Mouse (Mus musculus) CD4-positive, CD25-positive, alpha-beta regulatory T cell (primary cell): ENCODE measurements around the gene Polr2i. TPM values are rescaled to one million over a fixed set of nuclear protein-coding genes. Genes with fewer than 3 reads are reported as not detected.

Experiments
- polyA plus RNA-seq: library from polyadenylated mRNA; unstranded; fragments of 100-300 nt; shearing (Covaris generic); gene quantifications from one replicate; pipeline ENCODE4 v1.2.1, GENCODE M21; 2017

The Polr2i gene
- 55.5 TPM for polyA plus RNA-seq

DNA sequence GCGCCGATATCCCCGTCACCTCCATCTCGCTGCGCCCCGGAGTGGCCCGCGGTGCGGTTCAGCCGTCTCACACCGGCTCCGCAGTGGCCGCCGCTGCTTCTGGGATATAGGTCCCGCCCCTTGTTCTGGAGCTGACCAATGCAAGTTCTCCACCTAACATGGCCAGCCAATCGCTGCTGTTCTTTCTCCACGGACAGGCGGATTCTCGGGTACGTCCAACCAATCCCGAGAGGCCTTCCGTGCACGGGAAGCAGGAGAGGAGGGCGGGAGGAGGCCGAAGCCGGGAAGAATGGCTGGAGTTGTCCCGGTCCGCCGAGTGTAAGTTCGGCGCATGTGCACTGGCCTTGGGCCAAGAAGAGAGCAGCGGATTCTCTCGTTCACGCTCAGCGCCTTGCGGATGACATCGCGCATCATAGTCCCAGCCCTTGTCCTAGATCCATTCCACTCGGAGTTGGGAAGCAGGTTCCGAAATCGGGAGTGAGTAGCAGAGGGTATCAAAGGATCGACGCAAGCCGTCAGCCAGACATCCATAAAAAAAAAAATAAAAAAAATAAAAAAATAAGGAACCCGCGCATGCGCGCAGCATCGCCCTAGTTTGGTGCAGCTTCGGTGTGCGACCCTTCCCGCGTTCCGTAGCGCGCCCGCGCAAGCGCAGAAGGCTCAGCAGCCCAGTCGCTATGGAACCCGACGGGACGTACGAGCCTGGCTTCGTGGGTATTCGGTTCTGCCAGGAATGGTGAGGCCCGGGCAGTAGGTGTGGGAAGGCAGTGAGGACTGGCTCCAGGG lies at the start of gene Polr2i, which contains the start of gene Tbcb:
Gene Polr2i (plus strand): TSS at position 280 of the 786 bp plus-strand sequence.
Gene Tbcb (minus strand): TSS at position 604 of the 786 bp plus-strand sequence.

DNA sequence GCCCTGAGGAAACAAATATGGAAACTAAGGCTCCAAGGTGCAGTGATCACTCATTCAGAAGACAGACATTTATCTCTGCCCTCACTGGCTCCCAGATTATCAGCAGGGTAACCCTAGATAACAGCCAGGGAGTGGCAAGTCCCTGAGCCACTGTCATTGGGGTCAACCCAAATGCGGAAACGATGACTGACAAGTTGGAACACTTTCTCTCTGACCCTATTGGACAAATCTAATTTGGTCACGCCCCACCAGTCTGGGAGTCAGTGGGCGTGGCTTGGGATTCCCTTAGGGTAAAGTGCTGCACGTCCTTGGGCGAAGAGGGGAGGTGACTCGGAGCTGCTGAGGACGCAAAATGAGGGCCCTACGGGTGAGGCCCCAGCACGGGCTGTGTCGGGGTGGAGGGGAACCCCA lies 47.9 kb upstream of the Polr2i start, which contains the start of gene Cox7a1:
Gene Cox7a1 (plus strand): TSS at position 266 of the 411 bp plus-strand sequence.

DNA sequence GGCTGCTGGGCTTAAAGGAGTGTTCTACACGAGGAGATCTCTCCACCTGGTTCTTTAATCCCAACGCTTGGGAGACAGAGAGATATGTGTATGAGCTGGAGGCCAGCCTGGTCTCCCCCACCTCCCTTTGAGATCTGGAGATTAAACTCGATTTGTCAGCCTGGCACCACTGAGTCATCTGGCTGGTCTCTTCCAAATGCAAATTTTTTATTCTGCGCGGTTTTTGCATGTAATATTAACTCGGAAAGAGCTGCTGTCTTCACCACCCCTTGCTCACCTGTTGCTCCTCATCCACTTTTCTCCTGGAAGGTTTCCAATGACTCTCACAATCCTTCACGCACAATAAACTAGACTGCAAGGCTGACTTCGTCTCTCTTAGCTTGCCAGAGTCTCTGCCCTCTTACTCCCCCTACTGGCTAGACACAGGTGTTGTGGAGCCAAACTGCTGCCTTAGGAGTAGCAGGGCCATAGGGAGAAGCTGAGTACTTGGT lies 33.2 kb upstream of the Polr2i start, which contains the start of gene Capns1:
Gene Capns1 (minus strand): TSS at position 331 of the 491 bp plus-strand sequence.

DNA sequence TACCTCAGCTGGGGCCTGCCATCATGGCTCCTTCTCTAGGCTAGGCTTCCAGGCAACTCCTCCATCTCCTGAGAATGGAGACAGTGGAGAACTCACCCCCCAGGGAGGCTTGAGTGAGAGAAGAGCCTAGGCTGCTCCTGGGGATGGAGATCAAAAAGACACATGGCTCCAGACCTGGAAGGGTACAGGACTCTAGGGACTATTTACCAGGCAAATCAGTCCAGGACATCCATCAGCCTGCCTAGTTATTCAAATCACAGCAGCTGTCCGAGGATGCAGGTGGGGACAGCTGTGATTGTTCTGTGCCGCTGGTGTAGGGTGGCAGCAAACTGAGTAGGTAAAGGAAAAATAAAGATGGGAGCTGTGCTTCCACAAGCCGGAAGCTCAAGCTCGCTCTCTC lies 3.9 kb downstream of the Polr2i start, which contains the start of gene Ovol3:
Gene Ovol3 (minus strand): TSS at position 101 of the 400 bp plus-strand sequence.

DNA sequence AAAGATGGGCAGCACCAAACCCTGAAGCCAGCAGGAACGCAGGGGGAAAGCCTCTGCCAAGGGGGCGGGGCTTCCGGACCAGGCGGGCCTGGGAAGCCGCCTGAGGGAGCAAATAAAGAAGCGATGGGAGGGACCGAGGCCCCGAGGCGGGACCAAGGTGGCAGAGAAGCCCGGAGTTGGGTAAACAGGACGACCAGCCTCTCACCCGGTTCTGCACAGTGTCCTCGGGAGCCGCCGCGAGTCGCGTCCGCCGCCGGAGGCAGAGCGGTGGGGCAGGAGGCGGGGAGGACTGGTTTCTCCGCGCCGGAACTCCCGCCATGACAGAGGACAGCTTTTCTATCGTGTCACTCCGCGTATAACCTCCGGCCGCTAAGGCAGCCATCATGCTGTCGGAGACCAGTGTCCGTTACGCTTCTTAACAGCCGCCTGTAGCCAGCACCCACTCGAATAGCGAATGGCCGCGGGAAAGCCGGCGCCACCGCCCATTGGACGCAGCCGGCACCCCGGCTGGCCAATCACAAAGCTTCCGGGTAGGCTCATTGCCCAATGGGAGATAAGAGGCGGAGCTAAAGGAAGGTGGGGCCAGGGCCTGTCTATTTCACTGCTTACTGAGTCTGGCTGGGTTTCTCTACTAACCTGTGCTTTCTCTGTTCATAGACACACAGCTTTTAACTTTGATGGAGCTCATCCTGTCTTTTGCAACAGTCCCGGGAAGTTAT lies 48.4 kb downstream of the Polr2i start, which contains the start of the genes Thap8 and Wdr62:
Gene Thap8 (plus strand): TSS at position 144 of the 719 bp plus-strand sequence.
Gene Wdr62 (minus strand): TSS at position 469 of the 719 bp plus-strand sequence.

Other genes starting within 250 kb of the Polr2i start
- 7.8 TPM for gene Zfp568, start 248.0 kb upstream of the Polr2i start, polyA plus RNA-seq
- 6.7 TPM for gene Zfp14, start 180.6 kb upstream of the Polr2i start, polyA plus RNA-seq
- 10.7 TPM for gene Zfp82, start 159.0 kb upstream of the Polr2i start, polyA plus RNA-seq
- 2.2 TPM for gene Gm26920, start 141.5 kb upstream of the Polr2i start, polyA plus RNA-seq
- 10.4 TPM for gene Zfp566, start 141.4 kb upstream of the Polr2i start, polyA plus RNA-seq
- 70.7 TPM for gene Zfp260, start 137.2 kb upstream of the Polr2i start, polyA plus RNA-seq
- gene Zfp382, start 110.0 kb upstream of the Polr2i start, polyA plus RNA-seq = 10.2 TPM
- 32.2 TPM for gene Zfp146, start 62.2 kb upstream of the Polr2i start, polyA plus RNA-seq
- 0.49 TPM for gene Cox7a1, start 47.8 kb upstream of the Polr2i start, polyA plus RNA-seq
- 72.0 TPM for gene Capns1, start 33.1 kb upstream of the Polr2i start, polyA plus RNA-seq
- 105 TPM for gene Tbcb, start 324 bp downstream of the Polr2i start, polyA plus RNA-seq
- gene Ovol3, start 3.8 kb downstream of the Polr2i start, polyA plus RNA-seq = not detected
- gene Thap8, start 48.1 kb downstream of the Polr2i start, polyA plus RNA-seq = 0.39 TPM
- 5.4 TPM for gene Wdr62, start 48.5 kb downstream of the Polr2i start, polyA plus RNA-seq
- gene Clip3, start 59.8 kb downstream of the Polr2i start, polyA plus RNA-seq = 3.3 TPM
- 168 TPM for gene Alkbh6, start 76.8 kb downstream of the Polr2i start, polyA plus RNA-seq
- 15.5 TPM for gene Syne4, start 82.9 kb downstream of the Polr2i start, polyA plus RNA-seq
- gene E130208F15Rik, start 89.8 kb downstream of the Polr2i start, polyA plus RNA-seq = not detected
- 64.6 TPM for gene Sdhaf1, start 91.9 kb downstream of the Polr2i start, polyA plus RNA-seq
- gene Lrfn3, start 130.8 kb downstream of the Polr2i start, polyA plus RNA-seq = not detected
- gene Tyrobp, start 181.8 kb downstream of the Polr2i start, polyA plus RNA-seq = 5.5 TPM
- gene Hcst, start 187.9 kb downstream of the Polr2i start, polyA plus RNA-seq = 409 TPM
- 99.8 TPM for gene Nfkbid, start 189.8 kb downstream of the Polr2i start, polyA plus RNA-seq
- 17.8 TPM for gene Aplp1, start 213.6 kb downstream of the Polr2i start, polyA plus RNA-seq
- gene Kirrel2, start 225.7 kb downstream of the Polr2i start, polyA plus RNA-seq = not detected
- gene Nphs1, start 226.4 kb downstream of the Polr2i start, polyA plus RNA-seq = not detected